Mouse (Mus musculus) cerebellum, adult 18-20 months (tissue): ENCODE measurements at regions not wholly inside any gene's neighbourhood (a gene's known extent, or its start where the extent isn't known, plus 50 kb on each side); places are given as distances from the start of the nearest gene placed in this dataset.

ENCODE experiments used
- DNase-seq, 2 experiments: peaks; one replicate each; pipeline ENCODE4 v3.0.0; 2021

DNA sequence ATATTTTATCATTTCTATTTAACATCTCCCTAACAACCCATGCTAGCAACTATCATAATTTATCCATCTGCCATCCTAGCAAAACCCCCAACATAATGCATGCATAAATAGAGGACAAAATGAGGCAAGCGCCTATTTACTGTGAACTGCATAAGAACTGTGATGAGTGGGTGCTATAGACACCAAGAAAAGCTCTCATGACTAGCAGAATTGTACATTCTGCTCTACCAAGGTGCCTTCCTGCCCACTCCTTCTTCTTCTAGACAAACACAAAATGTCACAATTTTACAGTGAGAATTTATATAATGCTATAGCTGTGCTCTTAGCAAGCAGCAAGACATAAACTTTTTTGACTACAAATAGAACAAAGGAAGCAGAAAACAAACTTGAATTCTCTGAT lies 305.9 kb downstream of the Brinp1 start:
- DNase-seq: no peak

DNA sequence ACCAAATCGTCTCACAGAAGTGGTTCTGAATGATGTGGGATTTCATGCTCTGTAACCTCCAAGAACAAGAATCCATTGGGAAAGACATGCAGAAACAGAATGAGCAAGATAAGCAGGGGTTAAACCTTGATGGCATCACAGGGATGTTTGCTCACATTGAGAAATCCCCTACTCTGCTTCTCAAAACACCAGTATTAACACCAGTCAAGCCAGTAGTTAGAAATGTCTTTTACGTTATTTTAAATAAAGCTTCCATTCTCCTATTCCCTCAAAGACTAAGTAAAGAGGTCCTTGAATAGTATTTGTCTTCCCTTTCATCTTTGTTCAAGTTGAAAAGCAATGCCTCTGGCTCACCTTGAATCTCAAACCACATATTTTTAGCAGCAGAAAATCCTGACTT lies 320.9 kb downstream of the Brinp1 start:
- DNase-seq: no peak

DNA sequence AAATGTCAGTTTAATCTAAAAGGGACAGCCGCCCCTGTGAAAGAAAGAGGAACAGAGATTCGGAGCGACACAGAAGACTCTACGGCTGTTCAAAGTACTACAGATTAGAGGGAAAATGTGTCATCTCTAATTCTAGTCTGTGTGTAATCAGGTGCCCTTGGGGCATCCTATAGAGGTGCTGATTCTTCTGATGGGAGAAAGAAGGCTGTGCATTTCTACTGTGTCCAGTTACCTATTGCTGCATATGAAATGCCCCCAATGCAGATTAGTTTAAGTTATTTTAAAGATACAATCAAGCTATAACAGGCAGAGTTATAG lies 330.2 kb downstream of the Brinp1 start:
- no peak for DNase-seq

DNA sequence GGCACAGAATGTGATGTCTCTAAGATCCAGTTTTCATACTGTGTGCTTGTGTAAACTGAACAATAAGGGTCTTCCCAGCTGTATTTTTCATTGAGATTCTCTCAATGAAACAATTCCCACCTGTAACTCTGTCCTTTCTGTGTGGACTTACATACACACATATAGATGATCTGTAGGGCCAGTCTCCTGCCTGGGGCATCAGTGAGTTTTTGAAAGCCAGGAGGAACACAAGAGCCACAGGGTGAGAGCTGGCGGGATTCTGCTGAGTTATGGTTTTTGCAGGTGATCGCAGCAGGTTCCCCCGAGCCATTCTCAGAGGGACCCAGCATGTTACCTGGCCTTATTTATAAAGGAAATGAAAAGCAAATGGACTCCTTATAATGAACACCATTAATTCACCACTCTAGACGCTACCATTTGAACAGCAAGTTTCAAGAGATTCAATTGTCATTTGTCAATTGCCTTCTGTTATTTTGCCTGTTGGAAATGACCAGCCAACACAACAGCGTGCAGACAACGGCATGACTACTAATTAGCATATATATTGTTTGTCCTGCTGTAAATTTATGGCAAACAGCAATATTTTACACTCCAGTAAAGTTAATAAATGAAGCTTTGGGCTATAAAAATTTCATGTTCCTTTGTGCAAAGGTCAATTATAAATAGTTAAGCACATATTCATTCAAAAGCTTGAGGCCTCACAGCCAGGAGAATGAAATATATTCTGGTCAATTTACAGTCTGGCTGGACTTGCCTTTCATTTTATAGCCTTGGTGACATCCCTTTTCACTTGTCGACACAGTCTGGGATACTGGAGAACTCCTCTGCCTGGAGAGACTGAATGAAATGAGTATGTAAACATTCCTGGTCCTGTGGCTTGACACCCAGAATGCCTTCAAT lies 330.8 kb downstream of the Brinp1 start:
- no peak for DNase-seq

DNA sequence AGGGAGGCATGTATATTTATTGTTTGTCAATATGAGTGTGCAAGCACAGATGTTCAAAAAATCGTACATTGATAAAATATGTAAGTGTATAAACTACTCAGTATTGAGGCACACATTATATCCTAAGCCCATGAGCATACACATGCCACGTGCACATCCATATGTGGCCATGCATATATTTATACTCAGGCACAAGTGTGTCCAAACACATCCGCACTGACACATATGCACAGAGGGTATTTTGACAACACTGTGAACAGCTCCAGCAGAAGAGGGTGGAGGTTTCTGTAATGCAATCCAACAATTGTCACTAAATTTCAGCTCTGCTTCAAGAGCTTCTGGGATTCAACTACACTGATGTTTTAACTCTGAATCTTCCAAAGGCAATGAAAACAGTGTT lies 333.6 kb downstream of the Brinp1 start:
- no peak for DNase-seq

DNA sequence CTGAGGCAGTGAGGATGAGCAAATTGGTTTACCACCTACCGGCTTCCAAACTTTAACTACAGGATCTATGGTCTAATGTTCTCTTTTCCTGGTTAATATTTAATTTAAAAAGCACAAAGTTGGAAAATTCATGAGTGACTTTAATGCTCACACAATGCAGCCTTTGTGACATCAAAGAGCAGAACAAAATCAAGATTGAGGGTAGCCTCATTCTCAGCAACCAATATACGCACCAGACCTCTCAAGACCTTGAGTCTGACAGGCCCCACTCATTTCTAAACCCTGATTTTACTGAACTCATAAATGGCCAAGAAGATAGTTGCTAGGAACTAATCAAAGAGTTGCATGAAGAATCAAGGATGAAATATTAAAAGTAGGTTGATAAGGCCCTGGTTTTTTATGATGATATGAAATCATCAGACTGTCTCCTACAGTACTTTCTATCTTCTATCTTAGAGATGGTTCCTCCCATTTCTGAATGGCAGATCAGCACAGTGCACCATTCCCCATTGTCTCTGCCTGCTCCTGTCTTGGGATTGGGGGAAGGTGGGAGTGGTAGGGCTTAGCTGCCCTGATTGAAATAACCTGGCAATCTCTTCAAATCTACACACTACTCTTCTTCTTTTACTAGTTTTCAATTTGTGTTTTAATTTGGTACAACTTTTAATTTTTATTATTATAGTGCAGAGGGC lies 338.3 kb downstream of the Brinp1 start:
- no peak for DNase-seq

DNA sequence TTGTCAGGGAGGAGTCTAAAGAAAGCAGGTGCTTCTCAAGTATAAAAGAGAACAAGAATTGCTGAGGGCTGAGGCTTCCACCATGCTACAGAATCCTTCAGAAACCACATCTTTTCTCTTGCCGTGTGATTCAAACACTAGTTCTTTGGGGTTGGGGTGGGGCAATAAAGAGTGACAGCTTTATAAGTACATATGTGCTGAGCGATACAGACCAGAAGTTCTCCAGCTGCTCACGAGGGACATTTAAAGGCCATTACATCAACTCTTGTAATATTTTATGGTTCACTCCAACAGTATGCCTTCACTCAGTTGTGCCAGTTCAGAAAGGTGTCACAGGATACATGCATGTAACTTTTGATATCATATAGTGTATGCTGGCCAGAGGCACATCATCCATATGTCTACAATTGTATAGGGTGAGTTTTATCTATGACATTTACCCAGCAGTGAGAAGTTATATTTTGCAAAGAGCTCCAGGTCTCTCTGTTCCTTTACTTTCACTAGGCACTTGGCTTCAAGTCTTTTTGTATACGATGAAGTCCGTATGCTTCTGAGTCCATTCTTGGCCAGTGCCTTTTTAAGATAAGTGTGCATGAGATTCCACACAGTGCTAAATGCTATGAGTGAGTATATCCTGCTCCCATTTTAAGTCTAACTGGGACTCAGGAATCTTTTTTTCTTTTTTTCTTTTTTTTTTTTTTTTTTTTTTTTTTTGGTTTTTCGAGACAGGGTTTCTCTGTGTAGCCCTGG lies 341.8 kb downstream of the Brinp1 start:
- DNase-seq: no peak

DNA sequence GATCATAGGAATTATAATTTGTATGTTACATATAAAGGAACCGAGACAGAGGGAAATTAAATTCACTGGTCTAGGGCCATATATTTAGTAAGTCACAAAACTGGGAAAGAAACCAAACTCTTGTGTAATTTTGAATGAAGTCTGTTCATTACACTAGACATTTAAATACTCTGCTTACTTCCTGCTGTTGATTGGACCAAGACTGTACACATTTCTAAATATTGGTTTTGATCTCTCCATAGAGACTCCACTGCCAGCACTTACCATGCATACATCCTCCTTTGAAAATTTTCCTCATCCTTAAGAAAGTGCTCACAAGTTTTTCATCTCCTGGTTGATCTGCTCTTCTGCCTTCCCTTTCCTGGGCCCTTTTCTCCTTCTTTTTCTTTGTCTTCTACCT lies 358.9 kb downstream of the Brinp1 start:
- DNase-seq: no peak

DNA sequence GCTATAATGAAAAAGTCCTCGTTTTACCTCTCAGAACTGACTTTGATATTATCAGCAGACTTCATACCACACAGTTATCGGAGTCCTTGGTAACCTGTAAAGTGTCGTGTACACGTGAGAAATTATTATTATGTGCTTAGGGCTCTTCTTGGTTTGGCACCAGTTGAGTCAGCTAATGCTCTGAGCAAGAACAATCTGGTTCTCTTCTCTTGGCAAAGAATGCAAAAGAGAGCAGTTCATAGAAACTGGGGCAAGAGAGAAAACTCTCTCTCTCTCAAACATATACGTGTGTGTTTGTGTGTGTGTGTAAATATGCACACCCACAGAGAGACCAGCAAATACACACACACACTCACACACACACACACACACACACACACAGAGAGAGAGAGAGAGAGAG lies 378.8 kb downstream of the Brinp1 start:
- DNase-seq: no peak

DNA sequence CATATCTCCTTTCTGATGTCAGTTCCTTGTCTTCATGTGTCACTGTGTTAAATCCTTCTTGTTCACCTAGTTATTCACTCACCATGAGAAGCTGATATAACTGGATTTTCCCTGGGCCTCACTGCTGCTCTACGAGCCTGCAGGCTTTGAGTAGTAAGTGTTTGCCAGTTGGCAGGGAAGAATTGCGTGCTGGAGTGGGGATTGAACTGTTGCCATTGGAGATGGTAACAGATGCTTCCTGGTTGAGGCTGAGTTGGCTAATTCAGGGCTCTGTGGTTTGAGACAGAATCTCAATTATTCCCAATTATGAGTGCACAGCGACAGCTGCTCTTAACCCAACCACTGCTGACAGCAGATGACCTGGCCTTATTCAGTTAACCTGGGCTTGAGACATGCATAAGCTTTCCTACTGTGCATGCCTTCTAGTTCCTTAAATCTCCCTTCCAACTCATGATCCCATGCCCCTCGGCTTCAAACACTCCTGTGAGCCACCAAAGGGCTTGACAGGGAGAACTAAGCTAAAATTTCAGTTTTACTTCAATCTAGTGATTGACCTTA lies 379.5 kb downstream of the Brinp1 start:
- DNase-seq: peak; percentile 31 to 44

DNA sequence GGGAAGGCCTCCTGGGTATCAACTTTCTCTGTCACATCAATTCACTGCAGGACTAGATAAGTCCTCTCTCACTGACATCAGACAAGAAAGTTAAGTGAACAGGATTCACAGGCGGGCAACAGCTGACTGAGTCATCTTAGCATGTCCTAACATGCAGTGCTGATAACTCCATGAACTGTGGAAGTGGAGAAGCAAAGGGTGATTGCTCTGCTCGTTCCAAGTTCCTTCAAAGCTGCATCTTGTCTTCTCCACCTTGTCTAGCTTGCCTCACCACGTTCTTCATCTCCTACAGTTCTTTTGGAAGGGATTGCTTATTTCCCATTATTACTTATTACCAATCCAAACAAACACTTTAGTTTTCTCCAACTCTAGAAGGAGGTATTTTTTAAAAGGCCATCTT lies 380.9 kb downstream of the Brinp1 start:
- DNase-seq: no peak

DNA sequence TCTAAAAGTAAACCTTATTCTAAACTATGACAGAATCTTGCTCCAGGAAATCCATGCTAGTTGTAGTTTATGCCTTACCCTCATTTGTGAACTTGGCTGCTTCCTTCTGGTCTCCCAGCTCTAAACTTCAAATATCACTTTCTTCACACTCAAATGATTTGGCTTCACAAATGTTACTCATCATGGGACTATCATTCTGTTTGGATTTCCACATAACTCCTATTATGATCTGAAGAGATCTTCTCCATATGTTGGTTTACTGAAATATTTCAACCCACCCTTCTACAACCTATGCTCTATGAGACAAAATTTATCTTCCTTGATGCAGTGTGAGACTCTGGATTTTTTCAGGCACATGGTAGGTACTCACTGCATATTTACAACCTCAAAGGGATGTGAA lies 381.7 kb downstream of the Brinp1 start:
- no peak for DNase-seq

DNA sequence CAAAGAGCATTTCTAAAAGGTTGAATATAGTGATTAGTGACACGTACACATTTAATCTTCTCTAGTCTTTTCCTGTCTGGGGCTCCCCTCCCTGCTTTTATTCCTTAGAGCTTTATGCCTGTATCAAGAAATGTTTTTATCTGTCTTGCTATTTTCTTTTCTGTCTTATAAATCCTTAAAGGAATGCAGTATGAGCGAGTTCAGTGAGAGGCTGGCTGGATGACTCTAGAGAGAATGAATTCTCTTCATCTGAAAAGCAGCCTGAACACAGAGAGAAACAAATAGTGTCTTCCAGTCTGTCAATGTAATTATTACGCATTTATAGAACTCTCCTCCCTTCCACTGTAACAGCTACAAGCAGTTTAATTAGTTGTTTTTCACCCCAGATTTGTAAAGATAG lies 417.9 kb downstream of the Brinp1 start:
- DNase-seq: no peak

DNA sequence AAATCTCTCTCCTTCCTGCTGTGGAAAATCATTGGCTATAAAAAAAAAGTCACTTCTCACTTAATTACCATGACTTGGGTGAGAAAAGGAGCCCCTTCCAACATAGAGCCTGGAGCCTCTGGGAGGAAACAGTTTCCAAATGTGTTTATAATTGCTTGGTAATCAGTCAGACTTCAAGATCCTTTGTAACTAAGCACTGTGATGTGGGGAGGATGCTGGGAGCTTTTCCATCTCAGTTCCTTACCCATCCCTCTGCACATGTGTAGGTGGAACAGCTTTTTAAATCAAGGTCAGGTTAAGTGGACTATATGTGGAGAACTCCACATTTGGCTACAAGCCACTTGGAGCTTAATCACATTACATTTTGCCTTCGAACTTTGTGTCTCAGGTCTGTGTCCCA lies 418.4 kb downstream of the Brinp1 start:
- DNase-seq: no peak

DNA sequence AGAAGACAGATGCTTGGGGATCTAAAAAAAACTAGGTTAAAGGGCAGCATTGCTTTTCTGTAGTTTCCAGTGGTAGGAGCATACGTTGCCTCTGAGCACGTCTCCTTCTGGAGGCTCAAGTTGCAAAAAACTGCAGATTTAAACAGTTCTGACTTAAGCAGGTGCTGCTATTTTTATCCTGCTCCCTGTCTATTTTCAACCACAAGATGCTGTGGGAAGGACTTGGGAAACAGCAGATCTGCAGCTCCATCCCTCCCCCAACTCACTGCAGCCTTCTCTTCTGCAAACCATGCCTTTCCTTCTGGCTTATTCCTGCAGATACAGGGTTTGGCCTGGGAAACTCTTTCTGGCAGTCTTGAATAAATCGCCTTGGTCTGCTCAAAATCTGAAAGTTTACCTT lies 422.1 kb downstream of the Brinp1 start:
- DNase-seq: no peak

DNA sequence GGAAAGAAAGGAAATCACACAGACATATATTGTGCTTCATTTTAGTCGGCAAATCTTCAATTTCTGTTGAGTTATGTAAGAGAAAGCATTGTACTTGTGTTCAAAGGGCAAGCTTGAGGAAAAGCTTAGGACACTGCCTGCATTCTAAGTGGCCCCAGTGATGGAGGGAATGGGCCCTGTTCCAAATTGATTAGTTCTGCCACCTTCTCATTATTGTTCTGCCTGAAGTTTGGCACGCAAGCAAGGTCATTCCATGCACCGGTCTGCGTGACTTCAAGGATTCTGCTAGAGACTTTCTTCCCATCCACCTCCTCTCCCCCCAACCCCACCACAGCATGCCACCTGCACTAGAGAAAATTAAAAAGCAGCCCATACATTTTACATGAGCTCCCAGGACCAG lies 466.2 kb downstream of the Brinp1 start:
- DNase-seq: no peak

DNA sequence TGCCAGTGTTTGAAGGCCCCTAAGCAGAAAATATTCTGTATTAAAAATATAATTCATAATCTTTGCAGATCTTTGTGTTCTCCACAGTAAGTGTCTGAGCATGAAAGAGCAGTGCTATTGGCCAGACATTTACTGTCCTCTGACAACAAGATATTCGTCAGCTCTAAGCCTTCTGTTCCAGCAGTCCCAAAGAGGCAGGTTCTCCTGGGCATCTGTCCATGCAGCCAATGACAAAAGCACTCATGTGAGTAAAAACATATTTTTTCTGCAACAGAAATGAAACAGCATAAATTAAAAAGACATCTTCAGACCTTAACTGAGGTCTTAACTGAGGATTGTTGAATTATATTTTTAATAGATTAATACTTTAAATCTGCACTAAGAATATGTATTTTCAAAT lies 467.3 kb downstream of the Brinp1 start:
- no peak for DNase-seq

DNA sequence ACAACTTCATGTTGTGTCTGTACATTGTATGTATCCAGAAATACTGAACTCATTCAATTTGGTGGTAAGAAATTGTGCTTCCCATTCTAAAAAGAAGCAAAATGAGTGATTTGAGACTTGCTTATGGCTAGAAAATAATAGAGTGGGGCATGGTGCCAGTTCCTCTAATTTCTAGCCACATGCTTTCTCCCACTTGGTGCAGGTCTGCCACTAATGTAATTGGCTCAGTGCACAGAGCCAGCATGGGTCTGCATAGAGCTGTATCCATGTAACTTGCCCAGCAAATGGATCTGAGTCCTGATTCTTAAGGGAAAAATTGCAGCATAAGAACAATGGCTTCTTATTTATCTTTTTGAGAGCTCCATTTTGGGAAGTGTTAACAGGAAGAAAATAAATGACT lies 492.4 kb downstream of the Brinp1 start:
- DNase-seq: peak; percentile 69 to 77

DNA sequence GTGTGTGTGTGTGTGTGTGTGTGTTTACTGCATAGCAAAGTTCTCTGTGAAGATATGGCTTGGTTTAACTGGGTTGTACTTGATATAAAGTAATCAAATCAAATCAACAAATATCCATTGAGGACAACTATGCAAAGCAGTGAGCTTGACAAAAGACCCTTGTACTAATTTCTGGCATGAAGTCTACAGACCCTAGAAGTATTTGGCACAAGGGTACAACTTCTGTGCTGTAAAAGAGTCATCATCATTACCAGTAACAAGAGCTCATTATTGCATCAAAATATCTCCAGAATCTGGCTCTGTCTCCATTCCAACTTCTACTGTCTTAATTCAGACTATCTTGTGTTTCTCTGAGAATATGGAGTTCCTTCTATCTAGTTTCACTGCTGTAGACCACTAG lies 538.2 kb downstream of the Brinp1 start:
- DNase-seq: no peak

DNA sequence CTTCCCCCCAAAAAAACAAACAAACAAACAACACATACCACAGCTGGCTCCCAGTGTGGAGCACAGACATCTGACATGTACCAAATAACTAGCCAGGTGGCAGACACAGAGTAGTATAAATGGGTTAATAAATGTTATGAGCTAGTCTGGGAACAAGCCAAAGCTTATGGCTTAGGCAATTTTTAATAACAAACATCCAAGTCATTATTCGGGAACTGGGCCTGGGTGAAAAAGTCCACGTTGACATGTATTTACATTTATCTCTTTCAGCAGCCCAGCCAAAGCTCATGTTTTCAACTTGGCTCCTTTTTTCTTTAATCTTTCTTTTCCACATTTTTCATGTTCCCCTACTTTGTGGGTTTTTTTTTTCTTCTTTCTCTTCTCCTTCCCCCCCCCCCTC lies 543.4 kb downstream of the Brinp1 start:
- DNase-seq: no peak

DNA sequence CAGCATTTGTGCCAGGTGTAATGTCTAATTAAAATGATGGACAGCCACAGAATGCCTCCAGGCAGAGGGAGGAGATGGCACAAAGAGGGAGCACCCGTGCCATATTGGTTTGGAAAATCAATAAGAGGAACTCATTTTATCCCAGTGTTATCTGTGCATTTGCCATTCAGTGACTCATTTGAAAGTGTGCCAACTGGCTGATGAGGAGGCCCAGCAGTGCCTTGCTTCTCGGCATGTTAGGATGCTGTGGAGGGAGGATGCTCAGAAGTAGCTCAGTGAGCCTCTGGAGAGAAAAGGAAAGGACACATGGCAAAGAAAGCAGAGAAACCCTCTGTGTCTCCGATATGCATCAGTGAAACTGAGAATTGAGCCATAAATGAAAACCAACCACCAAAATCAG lies 549.8 kb downstream of the Brinp1 start:
- peak; percentile 19 to 36 for DNase-seq

DNA sequence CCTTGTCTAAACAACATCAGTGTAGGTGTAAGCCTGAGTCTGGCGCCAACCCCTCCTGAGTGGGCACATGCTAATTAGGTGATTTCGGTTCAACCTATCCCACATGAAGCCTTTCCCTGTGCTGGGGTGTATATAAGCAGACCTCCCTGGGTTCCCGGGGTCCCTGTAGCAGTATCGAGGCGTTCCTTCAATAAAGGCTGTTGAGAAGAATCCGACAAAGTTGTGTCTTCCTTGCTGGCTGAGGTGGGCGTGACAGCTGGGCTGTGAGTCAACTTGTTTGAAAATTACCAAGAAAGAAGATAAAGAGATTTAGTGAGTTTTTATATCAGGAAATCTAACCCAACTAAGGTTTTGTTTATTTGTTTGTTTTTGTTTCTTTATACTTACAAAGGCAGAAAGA lies 567.1 kb downstream of the Brinp1 start:
- DNase-seq: no peak

DNA sequence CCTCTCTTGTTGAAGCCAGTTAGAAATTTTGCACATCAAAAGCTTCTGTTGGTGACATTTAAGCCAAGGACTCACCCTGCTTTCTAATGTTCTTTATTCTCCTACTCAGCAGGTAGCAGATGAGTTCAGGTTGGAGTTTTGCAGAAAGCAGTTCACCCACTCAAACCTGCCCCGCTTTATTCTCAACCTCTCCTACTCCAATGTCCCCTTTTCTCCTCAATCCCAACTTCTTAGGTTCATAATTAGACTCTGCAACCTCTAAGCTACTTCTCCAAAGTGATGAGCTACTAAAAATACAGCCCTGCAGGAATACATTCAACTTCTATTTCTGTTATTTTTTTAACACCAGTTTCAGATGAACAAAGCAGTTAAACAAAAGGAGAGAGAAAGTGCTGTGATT lies 572.2 kb downstream of the Brinp1 start:
- DNase-seq: no peak

DNA sequence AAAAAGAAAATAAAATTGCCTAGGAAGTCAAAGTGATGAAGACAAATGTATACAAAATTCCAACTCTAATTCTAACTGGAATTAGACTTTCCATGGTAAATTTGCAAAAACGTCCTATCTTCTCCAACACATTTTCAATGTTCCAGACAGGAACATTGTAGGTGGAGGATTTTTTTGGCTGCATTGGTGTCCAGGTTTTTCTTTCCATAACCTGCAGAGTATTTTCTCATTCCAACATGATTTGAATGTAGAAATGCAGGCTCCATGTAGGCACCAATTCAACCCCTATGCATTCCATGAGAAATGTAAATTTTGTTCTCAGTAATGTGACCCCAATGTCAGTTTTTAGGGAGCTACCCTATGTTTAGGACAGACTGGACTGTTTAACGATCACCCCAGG lies 586.2 kb downstream of the Brinp1 start:
- no peak for DNase-seq
